Mouse (Mus musculus) frontal cortex, postnatal 36 days (tissue): ENCODE results near the gene Eomes.

Experiments
- DNase-seq, 2 experiments: peaks; one replicate each; pipeline ENCODE4 v3.0.0; 2022; ENCODE audit warnings: low spot score in 2 of 2

Gene Eomes

GRCm38 (mm10) chr9:118519101-118519500 is 41.1 kb downstream of the Eomes start:
- DNase-seq = no peak

DNA sequence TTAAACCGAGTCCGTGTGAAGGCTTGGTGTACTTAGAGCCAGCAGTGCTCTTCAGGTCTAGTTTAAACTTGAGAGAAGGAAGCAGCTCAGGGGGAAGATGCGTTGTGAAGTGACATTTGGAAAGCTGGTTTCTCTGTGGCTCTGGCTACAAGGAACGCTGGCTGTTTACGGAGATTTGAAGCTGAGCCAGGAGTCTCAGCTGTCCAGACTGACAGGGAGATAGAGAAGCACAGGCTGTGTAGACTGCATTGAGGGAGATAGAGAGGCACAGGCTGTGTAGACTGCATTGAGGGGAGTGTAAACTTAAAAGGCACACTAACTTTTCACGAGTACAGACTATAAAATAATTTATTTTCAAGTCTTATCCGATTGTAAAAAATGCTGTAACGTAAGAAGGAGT is 42.0 kb downstream of the Eomes start:
- DNase-seq = no peak

- no peak for DNase-seq
Observed at GRCm38 (mm10) chr9:118520858-118521257, 42.8 kb downstream of the Eomes start.

GRCm38 (mm10) chr9:118521659-118522058 is 43.6 kb downstream of the Eomes start:
- DNase-seq = no peak

GRCm38 (mm10) chr9:118523738-118524137 is 45.7 kb downstream of the Eomes start:
- DNase-seq = no peak

DNA sequence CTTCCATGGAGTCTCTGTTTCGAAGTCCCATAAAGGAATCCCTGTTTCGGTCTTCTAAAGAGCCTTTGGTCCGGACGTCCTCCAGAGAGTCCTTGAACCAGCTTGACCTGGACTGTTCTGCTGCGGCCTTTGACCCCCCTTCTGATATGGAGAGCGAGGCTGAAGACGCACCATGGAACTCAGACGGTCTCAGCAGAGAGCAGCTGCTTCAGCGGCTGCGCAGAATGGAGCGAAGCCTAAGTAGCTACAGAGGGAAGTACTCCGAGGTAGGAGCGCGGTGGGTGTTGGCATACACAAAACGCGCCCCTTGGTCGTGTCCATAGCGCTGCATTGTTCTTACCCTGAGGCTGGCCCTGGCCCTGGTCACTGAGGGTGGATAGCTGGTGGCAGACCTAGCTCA is 49.0 kb downstream of the Eomes start:
- DNase-seq = no peak

DNA sequence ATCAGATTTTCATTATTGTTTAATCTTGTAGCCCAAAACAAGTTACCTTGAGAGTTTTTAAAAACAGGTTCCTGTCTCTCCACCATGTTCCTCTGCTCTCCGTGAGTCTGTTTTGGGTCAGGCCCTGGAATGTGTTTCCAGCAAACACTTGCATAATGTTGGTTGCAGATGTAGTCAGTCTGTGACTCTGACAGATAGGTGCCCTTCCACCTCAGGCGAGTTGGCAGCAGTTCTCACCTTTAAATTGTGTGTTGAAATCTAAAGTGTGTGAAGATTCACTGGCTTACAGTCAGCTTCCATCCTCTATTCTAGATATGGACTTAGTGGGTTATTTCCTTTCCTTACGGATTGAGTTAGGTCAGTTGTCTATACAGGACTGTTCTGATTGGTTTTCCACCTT is 51.8 kb downstream of the Eomes start:
- no peak for DNase-seq

DNA sequence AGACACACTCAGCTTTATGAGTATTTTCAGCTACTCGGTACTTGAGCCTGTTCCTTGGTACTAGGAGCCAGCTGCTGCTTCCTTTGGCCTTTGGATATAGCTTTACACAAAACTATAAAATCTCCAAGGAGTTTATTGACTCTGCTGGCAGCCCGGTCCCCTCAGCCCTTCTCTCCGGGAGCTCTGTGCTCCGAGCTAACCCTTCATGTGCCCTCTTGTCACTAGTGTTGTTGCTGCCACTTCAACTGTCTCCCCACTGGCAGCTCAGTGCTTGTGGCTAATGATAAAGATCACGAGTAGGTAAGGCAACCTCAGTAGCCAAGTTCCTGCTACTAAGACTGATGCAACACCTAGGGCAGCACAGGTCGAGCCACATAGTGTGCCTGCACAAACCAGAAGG is 52.7 kb downstream of the Eomes start:
- no peak for DNase-seq

- DNase-seq = no peak
Observed at GRCm38 (mm10) chr9:118532516-118533205, 54.6 kb downstream of the Eomes start.
